Mouse (Mus musculus): ENCODE measurements around the gene Nr4a1. TPM values are rescaled to one million over a fixed set of nuclear protein-coding genes. Genes with fewer than 3 reads are reported as not detected.

Gene Nr4a1
- polyA plus RNA-seq, 1 experiment from 2014 or later: 14.7 TPM

DNA sequence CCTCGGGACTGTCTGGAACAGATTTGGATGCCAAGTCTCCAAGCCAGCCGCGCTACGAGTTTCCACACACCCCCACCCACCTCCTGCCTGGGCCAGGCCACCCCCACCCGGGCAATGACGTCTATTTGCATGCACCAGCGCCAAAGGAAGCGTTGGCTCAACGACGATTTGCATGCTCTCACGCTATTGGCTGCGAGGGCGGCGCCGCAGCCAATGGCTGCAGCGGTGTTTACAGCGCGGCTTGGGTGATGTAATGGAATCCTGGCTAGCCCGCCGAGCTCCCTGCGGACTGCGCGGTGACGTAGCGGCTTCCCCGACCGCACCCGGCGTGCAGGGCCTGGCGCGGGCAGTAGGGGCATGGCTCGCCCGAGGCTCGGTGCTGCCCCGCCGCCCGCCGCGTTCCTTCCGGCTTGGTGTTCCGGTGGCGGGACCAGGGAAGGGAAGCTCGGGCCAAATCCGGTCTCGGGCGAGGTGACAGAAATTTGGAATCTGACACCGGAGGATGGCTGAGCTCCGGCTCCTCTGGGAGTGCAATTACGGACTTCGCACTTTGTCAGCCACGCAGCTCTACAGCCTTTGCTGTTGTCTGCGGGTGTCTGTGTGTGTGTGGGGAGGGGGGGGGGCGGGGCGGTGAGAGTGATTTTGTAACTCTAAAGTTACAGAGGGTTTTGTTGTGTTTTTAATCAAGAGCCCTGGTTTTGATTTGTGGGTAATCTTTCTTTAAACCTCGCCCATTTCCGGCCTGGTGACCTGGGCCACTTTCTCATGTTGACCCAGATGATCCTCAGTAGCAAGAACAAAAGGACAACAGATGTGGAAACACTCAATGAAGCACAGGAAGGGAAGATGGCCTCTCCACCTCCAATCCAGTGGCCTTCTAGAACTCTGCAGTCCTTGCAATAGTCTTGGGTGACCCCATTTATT is 7.6 kb upstream of the Nr4a1 start:
- Histone ChIP-seq H3K9ac (0 out of 2 replicates have a peak overlapping the region, but pooled peaks have one; percentile 26), H3K4me3 (peak overlapping the region; percentile 50), H3K9me3 (no peaks in the 10 kb centered on the region), H3K27ac (peak overlapping the region; percentile 95), H3K36me3 (no peaks in the 10 kb centered on the region), H3K4me2 (peak overlapping the region; percentile 68), H3K4me1 (peaks cover 41% of the 10 kb centered on the region), H3K27me3 (no peaks in the 10 kb centered on the region)
- ATAC-seq (ENCODE audit: insufficient number of reproducible peaks, low FRiP score, low TSS enrichment, low read depth): peak; percentile 96
- 1% methylated on average over 56 of the region's 56 CpGs for WGBS

DNA sequence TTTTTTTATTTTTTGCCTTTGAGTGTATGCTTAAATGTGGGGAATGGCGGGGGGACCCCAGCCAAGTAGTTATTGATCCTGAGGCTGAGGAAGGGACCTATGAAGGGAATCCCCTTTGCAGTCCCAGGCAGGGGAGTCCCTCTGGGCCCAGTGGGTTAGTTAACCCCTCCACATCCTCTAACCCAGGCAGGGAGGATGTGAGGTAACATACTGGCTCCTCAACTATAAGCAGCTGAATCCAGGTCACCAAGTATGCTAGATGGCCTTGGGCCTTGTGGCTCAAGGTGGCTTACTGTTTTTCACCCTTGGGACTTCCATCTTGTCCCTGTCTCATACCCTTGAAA is 6.9 kb upstream of the Nr4a1 start:
- Histone ChIP-seq H3K4me3 (peak overlapping the region; percentile 50; the same call in 1 of the 2 replicates), H3K27ac (peak overlapping the region; percentile 95), H3K9ac (no peak overlapping the region), H3K27me3 (no peaks in the 10 kb centered on the region), H3K4me1 (peaks cover 36% of the 10 kb centered on the region), H3K9me3 (no peaks in the 10 kb centered on the region), H3K4me2 (peak overlapping the region; percentile 68), H3K36me3 (no peaks in the 10 kb centered on the region)
- 68% methylated on average over 1 of the region's 1 CpGs for WGBS
- no peak for ATAC-seq (ENCODE audit: insufficient number of reproducible peaks, low FRiP score, low TSS enrichment, low read depth)

DNA sequence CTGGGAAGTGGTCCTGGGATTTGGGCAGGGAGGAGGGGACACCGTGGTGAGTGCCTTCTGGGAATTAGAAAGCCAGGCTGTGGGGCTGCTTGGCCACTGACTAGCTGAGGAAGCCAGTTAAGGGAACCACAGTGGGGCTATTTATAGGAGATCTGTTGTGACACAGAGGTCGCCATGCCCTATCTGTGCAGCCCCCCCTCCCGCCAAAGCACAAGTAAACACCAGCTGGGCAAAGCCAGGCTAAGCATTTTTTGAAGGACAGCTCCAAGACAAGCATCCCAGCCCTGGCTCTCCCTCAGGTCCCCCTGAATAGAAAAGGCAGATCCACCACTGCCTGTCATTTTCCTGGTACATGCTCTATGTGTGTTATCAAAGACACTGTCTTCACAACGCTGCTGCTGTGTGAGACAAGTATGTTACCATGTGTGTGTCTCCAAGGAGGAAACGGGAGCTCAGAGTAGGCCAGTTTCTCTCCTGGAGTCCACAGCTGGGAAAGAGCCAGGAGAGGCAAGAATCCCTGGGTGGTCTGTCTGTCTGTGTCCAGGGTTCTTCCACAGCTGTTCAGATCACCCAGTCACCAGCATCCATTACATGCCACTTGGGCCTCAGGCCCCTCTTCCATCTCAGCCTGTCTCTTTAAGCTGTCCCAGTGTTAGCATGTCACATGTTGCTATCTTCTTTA is 5.9 kb upstream of the Nr4a1 start:
- Histone ChIP-seq H3K4me2 (no peak overlapping the region), H3K27ac (peak overlapping the region; percentile 95)

DNA sequence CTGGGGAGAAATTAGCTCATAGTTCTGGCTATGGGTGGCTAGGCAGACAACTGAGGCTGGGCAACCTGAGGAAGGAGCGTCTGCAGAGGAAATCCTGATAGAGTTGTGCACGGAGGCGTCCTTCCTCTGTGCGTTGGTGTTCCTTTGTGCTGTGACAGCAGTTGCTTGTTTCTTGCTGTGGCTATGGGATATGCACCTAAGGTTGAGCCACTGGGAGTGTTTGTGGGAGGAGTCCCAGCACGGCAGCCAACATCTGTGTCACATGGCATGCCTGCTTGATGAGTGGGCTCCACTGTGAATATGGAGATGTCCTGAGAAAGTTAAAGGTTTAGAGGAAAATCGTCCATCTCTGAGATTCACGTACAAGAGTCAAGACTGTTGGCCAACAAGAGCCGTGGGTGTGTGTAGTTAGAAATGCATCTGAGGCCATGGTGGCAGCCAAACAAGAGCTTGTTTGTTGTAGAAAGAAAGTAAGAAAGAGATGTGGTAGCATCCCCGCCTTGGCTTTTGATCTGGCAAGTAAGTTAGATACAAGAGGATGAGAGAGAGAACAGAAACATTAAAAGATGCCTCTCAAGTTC is 3.8 kb upstream of the Nr4a1 start:
- Histone ChIP-seq H3K9me3 (no peaks in the 10 kb centered on the region), H3K4me3 (no peak overlapping the region), H3K4me2 (no peak overlapping the region), H3K27ac (no peak overlapping the region), H3K27me3 (no peaks in the 10 kb centered on the region), H3K4me1 (peaks cover 44% of the 10 kb centered on the region), H3K9ac (no peak overlapping the region), H3K36me3 (no peaks in the 10 kb centered on the region)
- no peak for ATAC-seq (ENCODE audit: insufficient number of reproducible peaks, low FRiP score, low TSS enrichment, low read depth)
- WGBS: 82% methylated on average over 9 of the region's 9 CpGs

More for the DNA sequence above, 5.9 kb upstream of the Nr4a1 start:
- Histone ChIP-seq H3K9ac (no peak overlapping the region), H3K4me1 (peaks cover 31% of the 10 kb centered on the region), H3K4me3 (no peak overlapping the region), H3K36me3 (no peaks in the 10 kb centered on the region), H3K9me3 (no peaks in the 10 kb centered on the region), H3K27me3 (no peaks in the 10 kb centered on the region)
- ATAC-seq (ENCODE audit: insufficient number of reproducible peaks, low FRiP score, low TSS enrichment, low read depth): no peak
- WGBS: 48% methylated on average over 5 of the region's 5 CpGs

DNA sequence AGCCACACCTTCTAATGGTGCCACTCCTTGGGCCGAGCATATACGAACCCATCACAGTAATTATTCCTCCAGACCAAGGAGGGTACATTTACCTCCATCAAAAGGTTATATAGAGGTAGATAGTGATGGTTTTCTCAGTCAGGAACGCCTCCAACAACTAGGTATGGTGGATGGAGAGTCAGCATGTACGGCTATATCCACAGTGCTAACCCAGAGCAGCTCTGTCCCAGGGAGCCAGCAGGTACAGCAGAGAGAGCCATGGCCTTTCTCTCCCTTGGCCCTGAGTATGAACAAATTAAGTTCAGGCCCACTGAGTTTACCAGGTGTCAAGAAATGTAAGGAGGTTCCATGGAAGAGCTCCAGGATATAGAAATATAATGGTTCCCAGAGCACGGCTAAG is 2.1 kb upstream of the Nr4a1 start:
- Histone ChIP-seq H3K4me3 (no peak overlapping the region), H3K4me1 (peaks cover 37% of the 10 kb centered on the region), H3K27ac (no peak overlapping the region), H3K9ac (no peak overlapping the region), H3K27me3 (no peaks in the 10 kb centered on the region), H3K9me3 (no peaks in the 10 kb centered on the region), H3K36me3 (no peaks in the 10 kb centered on the region), H3K4me2 (no peak overlapping the region)
- ATAC-seq (ENCODE audit: insufficient number of reproducible peaks, low FRiP score, low TSS enrichment, low read depth): no peak
- 85% methylated on average over 5 of the region's 5 CpGs for WGBS

DNA sequence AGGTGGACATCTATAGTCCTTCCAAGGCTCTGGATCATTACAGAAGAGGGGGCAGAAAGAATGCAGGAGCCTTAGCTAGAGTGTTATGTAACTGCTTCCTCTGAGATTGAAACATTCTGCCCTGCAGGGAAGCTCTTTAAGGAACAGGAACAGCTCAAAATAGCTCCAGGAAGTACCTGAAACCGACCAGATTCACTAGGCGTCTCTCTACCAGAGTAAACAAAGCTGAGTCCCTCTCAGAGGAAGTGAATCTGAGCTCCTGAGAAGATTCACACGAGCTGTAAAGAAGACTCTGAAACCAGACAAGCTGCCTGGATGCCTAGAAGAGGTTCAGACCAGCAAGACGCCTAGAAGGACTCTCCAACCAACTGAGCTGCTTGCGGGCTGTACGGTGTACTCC is 1.5 kb upstream of the Nr4a1 start:
- H3K4me2 ChIP-seq: no peak overlapping the region
- no peaks in the 10 kb centered on the region for H3K9me3 ChIP-seq
- no peak for ATAC-seq (ENCODE audit: insufficient number of reproducible peaks, low FRiP score, low TSS enrichment, low read depth)
- H3K4me3 ChIP-seq: no peak overlapping the region
- no peaks in the 10 kb centered on the region for H3K36me3 ChIP-seq
- H3K4me1 ChIP-seq: peaks cover 31% of the 10 kb centered on the region
- no peak overlapping the region for H3K9ac ChIP-seq
- H3K27me3 ChIP-seq: no peaks in the 10 kb centered on the region
- no peak overlapping the region for H3K27ac ChIP-seq
- WGBS: 83% methylated on average over 6 of the region's 6 CpGs

DNA sequence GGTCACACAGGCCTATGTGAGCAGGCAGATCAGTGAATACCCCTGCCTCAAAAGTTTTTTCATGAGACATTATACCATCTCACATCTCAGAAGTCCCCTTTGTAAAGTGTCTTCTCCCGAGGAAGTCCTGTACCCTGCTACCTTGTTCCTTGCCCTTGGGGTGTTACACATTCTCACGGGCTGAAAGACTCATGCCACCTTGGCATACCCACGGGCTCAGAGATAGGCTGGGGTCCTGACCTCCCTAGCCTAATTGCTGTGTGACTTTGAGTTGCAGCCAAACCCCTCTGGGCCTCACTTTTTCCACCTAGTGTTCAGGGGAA is 545 bp upstream of the Nr4a1 start:
- H3K27ac ChIP-seq: peak overlapping the region; percentile 73
- H3K4me2 ChIP-seq: peak overlapping the region; percentile 83
- peak overlapping the region; percentile 71 for H3K9ac ChIP-seq
- no peaks in the 10 kb centered on the region for H3K36me3 ChIP-seq
- peak overlapping the region; percentile 64 for H3K4me3 ChIP-seq
- 30% methylated on average over 3 of the region's 3 CpGs for WGBS
- H3K4me1 ChIP-seq: peaks cover 25% of the 10 kb centered on the region
- no peaks in the 10 kb centered on the region for H3K9me3 ChIP-seq
- no peaks in the 10 kb centered on the region for H3K27me3 ChIP-seq
- ATAC-seq (ENCODE audit: insufficient number of reproducible peaks, low FRiP score, low TSS enrichment, low read depth): no peak

DNA sequence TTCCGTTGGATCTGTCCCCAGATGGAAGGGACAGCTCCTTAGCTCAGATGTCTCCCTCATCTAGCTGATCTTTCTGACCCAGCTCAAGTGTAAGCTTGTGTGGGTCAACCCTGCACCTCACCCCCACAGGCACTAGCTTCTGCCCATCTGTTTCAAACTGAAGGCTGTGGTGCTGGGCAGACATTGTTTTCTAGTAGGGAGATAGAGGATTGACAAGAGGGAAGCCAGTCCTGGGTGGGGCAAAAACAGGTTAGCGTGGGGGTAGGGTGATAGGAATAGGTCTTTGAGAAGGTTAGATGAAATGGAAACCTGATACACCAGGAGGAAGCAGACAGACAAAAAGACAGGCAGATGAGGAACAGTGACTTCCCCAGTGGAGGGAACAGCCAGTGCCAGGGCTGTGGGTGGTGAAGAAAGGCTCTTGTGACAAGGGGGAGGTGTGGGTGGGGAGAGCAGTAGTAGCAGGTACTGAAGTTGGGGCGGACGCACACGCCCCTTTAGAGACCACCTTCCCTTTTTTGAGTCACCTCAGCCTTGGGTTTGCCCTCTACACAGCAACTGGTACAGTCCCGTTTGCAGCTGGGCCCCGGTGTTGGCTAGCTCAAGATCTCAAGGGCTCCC is 1.9 kb downstream of the Nr4a1 start:
- Histone ChIP-seq H3K9ac (no peak overlapping the region), H3K27ac (no peak overlapping the region), H3K4me3 (no peak overlapping the region), H3K27me3 (no peaks in the 10 kb centered on the region), H3K4me2 (no peak overlapping the region), H3K4me1 (peaks cover 31% of the 10 kb centered on the region), H3K9me3 (no peaks in the 10 kb centered on the region), H3K36me3 (no peaks in the 10 kb centered on the region)
- 90% methylated on average over 7 of the region's 7 CpGs for WGBS
- no peak for ATAC-seq (ENCODE audit: insufficient number of reproducible peaks, low FRiP score, low TSS enrichment, low read depth)

DNA sequence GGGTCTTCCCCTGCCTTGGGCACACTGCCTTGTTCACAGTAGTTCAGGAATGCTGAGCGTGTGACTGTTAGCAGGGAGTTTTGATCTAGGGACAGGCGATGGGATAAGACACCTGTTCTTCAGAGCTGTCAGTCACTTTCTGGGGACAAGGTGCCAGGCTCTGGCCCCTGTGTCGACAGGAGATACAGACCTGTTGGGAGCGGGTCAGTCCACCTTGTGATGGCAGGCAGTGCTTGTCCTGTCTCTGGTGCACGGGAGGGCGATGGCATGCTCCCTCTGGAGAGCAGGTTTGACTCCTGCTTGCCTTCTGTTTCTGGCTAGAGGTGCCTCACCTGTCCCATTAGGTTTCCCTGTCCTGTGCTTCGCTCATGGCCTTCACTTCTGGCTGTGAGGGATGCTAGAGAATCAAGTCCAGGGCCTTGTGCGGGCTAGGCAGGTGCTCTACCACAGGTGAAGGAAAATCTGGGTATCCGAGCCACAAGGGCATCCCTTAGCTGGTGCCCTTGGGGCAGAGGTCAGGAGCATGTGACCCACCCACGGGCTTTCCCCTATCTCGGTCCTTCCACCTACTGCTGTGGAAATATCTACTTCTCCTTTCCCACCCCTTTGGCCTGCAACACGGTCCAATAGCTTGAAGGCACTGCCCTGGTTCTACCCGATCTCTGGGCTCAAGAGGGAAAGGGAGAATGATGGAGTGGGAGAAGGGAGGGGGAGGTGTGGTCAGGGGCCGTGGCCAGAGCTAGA is 2.6 kb downstream of the Nr4a1 start:
- H3K27me3 ChIP-seq: no peaks in the 10 kb centered on the region
- no peak overlapping the region for H3K27ac ChIP-seq
- H3K9ac ChIP-seq: no peak overlapping the region
- peaks cover 38% of the 10 kb centered on the region for H3K4me1 ChIP-seq
- no peak for ATAC-seq (ENCODE audit: insufficient number of reproducible peaks, low FRiP score, low TSS enrichment, low read depth)
- no peaks in the 10 kb centered on the region for H3K9me3 ChIP-seq
- H3K36me3 ChIP-seq: no peaks in the 10 kb centered on the region
- WGBS: 74% methylated on average over 14 of the region's 14 CpGs
- no peak overlapping the region for H3K4me2 ChIP-seq
- no peak overlapping the region for H3K4me3 ChIP-seq

DNA sequence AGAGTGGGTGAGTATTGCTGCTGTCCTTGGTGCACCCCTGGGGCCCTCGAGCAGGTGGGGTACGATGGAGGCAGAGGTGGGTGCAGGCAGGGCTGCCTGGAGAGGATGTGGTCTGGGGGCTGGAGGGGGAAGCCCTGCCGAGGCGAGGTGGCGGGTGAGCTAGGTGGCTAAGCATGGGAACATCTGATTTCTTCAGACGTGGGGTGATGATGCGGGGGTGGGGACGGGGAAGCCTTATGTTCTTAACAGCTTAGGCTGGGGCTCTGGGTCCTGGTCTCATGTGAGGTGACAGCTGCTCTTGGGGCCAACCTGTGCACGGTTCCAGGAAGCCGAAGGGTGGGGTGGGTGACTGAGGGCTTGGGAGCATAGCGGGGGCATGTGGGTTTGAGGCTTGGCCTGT is 4.4 kb downstream of the Nr4a1 start:
- H3K27me3 ChIP-seq: no peaks in the 10 kb centered on the region
- no peak overlapping the region for H3K4me3 ChIP-seq
- no peak overlapping the region for H3K27ac ChIP-seq
- WGBS: 83% methylated on average over 11 of the region's 11 CpGs
- no peaks in the 10 kb centered on the region for H3K36me3 ChIP-seq
- peaks cover 52% of the 10 kb centered on the region for H3K4me1 ChIP-seq
- no peak overlapping the region for H3K4me2 ChIP-seq
- no peaks in the 10 kb centered on the region for H3K9me3 ChIP-seq
- H3K9ac ChIP-seq: no peak overlapping the region
- no peak for ATAC-seq (ENCODE audit: insufficient number of reproducible peaks, low FRiP score, low TSS enrichment, low read depth)

DNA sequence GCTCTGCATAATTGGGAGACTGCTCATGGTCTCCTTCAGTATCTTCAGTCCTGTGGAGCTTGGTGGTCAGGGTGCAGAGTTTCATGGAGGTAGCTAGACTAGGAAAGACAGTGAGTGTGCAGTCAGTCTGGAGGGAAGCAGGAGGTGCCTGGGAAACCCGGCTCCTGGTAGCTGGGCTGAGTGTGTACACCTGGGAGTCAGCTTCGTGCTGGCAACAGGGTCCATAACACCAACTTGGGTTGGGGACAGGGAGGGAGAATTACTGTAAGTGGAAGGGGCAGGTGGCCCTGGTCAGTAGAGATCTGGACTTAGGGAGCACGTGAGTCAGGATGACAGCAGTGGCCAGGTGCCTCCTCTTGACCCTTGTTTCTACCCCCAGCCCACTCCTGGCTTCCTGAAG is 5.9 kb downstream of the Nr4a1 start:
- no peak for ATAC-seq (ENCODE audit: insufficient number of reproducible peaks, low FRiP score, low TSS enrichment, low read depth)
- Histone ChIP-seq H3K9ac (no peak overlapping the region), H3K36me3 (no peaks in the 10 kb centered on the region), H3K4me3 (no peak overlapping the region), H3K9me3 (no peaks in the 10 kb centered on the region), H3K4me2 (no peak overlapping the region), H3K27me3 (no peaks in the 10 kb centered on the region), H3K4me1 (peaks cover 44% of the 10 kb centered on the region), H3K27ac (peak overlapping the region; percentile 93)
- 82% methylated on average over 3 of the region's 3 CpGs for WGBS

Data from limb, embryonic 15.5 days (tissue).